Mouse (Mus musculus) colon, adult 2 months (tissue): ENCODE measurements around the gene Ccdc3. TPM values are rescaled to one million over a fixed set of nuclear protein-coding genes. Genes with fewer than 3 reads are reported as not detected.

ENCODE experiments used
- polyA plus RNA-seq: library from polyadenylated mRNA; depleted of rRNA; stranded (reverse); fragments of >200 nt; gene quantifications from 2 replicates; pipeline ENCODE4 v1.2.3, GENCODE M21; 2012; rRNA removed

Gene Ccdc3
- 25.4 and 25.8 TPM in 2 replicates for polyA plus RNA-seq

DNA sequence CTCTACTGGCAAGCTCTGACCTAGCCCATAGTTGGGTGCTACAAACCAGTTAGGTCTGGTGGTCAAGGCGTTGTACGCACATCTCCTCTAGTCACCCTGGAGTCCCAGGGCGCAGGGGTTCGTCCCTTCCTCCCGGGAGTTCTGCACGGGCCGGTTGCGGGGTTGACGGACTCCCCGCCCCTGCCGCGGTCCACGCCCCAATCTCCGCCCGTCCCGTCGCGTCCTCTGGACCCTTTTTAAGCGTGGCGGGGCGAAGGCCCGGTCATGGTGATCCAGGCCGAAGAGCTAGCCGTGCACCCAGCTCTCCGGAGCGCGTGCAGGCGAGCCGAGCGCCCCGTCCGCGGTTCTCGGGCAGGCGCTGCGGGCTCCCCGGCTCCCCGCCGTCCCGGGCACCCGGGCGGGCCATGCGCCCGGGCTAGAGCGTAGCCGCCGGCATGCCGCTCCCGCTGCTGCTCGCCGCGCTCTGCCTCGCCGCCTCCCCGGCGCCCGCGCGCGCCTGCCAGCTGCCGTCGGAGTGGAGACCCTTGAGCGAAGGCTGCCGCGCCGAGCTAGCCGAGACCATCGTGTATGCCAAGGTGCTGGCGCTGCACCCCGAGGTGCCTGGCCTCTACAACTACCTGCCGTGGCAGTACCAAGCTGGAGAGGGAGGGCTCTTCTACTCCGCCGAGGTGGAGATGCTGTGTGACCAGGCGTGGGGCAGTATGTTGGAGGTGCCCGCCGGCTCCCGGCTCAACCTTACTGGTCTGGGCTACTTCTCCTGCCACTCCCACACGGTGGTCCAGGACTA is at the start of gene Ccdc3:
Gene Ccdc3, plus strand, starts transcription at position 277 of the 787 bp plus-strand sequence.

Other genes with a start within 250 kb of the Ccdc3 start
- gene Phyh, start 218.8 kb upstream of the Ccdc3 start, polyA plus RNA-seq: 61.0 and 65.1 TPM in 2 replicates
- not detected in 2 replicates for gene Ucma, start 161.7 kb upstream of the Ccdc3 start, polyA plus RNA-seq
- gene Mcm10, start 125.0 kb upstream of the Ccdc3 start, polyA plus RNA-seq: 3.2 and 4.8 TPM in 2 replicates
- 7.3 and 7.9 TPM in 2 replicates for gene Optn, start 73.7 kb upstream of the Ccdc3 start, polyA plus RNA-seq